23 mouse cellular contexts compared by ENCODE assay signal in genomic region chr11:8636680-8637079, GRCm38 (mm10).
"Had no signal": no experiment of that assay in that cellular context is flagged by ENCODE, and none has a peak within 500 bp of the region (broad histone marks: within the 10 kb centered on the region; RNA-seq: fewer than 3 reads in every experiment).

No protein-coding gene starts in this region.

- H3K27me3 ChIP-seq: heart, embryonic 12.5 days; hindbrain, embryonic 12.5 days; intestine, embryonic 15.5 days; kidney, embryonic 15.5 days; limb, embryonic 12.5 days; liver, embryonic 13.5 days; liver, embryonic 15.5 days had no signal

- H3K4me3 ChIP-seq: gastrocnemius, adult 2 months; heart, embryonic 10.5 days; heart, embryonic 12.5 days; hindbrain, embryonic 10.5 days; hindbrain, embryonic 12.5 days; intestine, embryonic 15.5 days; kidney, embryonic 15.5 days; left cerebral cortex, adult 2 months; limb, embryonic 10.5 days; limb, embryonic 12.5 days; liver, embryonic 13.5 days; liver, embryonic 15.5 days had no signal

- H3K27ac ChIP-seq: gastrocnemius, adult 2 months; heart, embryonic 10.5 days; hindbrain, embryonic 10.5 days; hindbrain, embryonic 12.5 days; hindbrain, embryonic 14.5 days; intestine, embryonic 15.5 days; kidney, postnatal 0 days; left cerebral cortex, adult 2 months; limb, embryonic 10.5 days; limb, embryonic 12.5 days; liver, embryonic 13.5 days; liver, embryonic 15.5 days had no signal

- H3K9ac ChIP-seq: heart, embryonic 12.5 days; hindbrain, embryonic 12.5 days; hindbrain, embryonic 14.5 days; intestine, embryonic 15.5 days; kidney, embryonic 15.5 days; limb, embryonic 12.5 days; liver, embryonic 13.5 days; liver, embryonic 15.5 days had no signal

- H3K36me3 ChIP-seq: heart, embryonic 10.5 days; heart, embryonic 12.5 days; hindbrain, embryonic 10.5 days; hindbrain, embryonic 12.5 days; intestine, embryonic 15.5 days; kidney, embryonic 15.5 days; liver, embryonic 13.5 days; liver, embryonic 15.5 days had no signal

- DNase-seq: gastrocnemius, adult 2 months; gastrocnemius, postnatal 10 days; gastrocnemius, postnatal 25 days; heart, adult 18-20 months; heart, postnatal 10 days; heart, postnatal 4 days; kidney, adult 9 months; kidney, postnatal 14 days; kidney, postnatal 4 days; liver; liver, embryonic 13.5 days had no signal

- H3K9me3 ChIP-seq: heart, embryonic 10.5 days; heart, embryonic 12.5 days; hindbrain, embryonic 10.5 days; hindbrain, embryonic 12.5 days; intestine, embryonic 15.5 days; kidney, embryonic 15.5 days; limb, embryonic 10.5 days; limb, embryonic 12.5 days; liver, embryonic 13.5 days; liver, embryonic 15.5 days had no signal
